Mouse (Mus musculus) MEL (cell line): ENCODE measurements around the gene Tm9sf1. TPM values are rescaled to one million over a fixed set of nuclear protein-coding genes. Genes with fewer than 3 reads are reported as not detected.

Source experiments
- DNase-seq: peaks from one replicate; pipeline ENCODE4 v3.0.0; 2011; ENCODE audit warnings: low read depth, low spot score
- H3K27ac ChIP-seq: 2 replicates; pipeline ENCODE4 v1.5.1; 2012; ENCODE audit warnings: low read depth, mild to moderate bottlenecking, control low read depth, low read length, moderate library complexity; ENCODE audit not compliant: control insufficient read depth
- H3K27me3 ChIP-seq, 2 experiments: fragments of 150-350 bp in 1 of 2; sonication (generic) in 1 of 2; 2 replicates each; pipeline ENCODE4 v1.6.1; 2012; ENCODE audit warnings: low read length in 2 of 2, mild to moderate bottlenecking in 2 of 2, improper control_type of control experiment in 1 of 2, moderate library complexity in 1 of 2; ENCODE audit not compliant: insufficient read depth in 2 of 2, control insufficient read depth in 1 of 2
- H3K36me3 ChIP-seq, 2 experiments: 2 replicates each; pipeline ENCODE4 v1.6.1; 2012 to 2014; ENCODE audit warnings: low read length in 2 of 2, improper control_type of control experiment in 1 of 2, inconsistent platforms in 1 of 2, mild to moderate bottlenecking in 1 of 2; ENCODE audit not compliant: insufficient read depth in 2 of 2, control insufficient read depth in 1 of 2
- H3K4me1 ChIP-seq, 2 experiments: fragments of 150-350 bp in 1 of 2; sonication (generic) in 1 of 2; 2 replicates each; pipeline ENCODE4 v1.6.1; 2012; ENCODE audit warnings: low read length in 2 of 2, improper control_type of control experiment in 1 of 2, mild to moderate bottlenecking in 1 of 2; ENCODE audit not compliant: insufficient read depth in 2 of 2, control insufficient read depth in 1 of 2
- H3K4me3 ChIP-seq, 2 experiments: fragments of 150-350 bp in 1 of 2; sonication (generic) in 1 of 2; 2 replicates each; pipeline ENCODE4 v1.5.1; 2012; ENCODE audit warnings: low read depth in 2 of 2, low read length in 2 of 2, mild to moderate bottlenecking in 2 of 2, moderate library complexity in 2 of 2, control low read depth in 1 of 2, improper control_type of control experiment in 1 of 2; ENCODE audit not compliant: control insufficient read depth in 1 of 2, insufficient read depth in 1 of 2
- H3K79me2 ChIP-seq: 2 replicates; pipeline ENCODE4 v1.6.1; 2012; ENCODE audit warnings: mild to moderate bottlenecking, low read length, moderate library complexity; ENCODE audit not compliant: control insufficient read depth, poor library complexity, insufficient read depth
- H3K9ac ChIP-seq: 2 replicates; pipeline ENCODE4 v1.6.1; 2012; ENCODE audit warnings: low read depth, mild to moderate bottlenecking, control low read depth, low read length, moderate library complexity; ENCODE audit not compliant: control insufficient read depth, poor library complexity, severe bottlenecking
- H3K9me3 ChIP-seq: fragments of 150-350 bp; sonication (generic); replicated peaks from 2 replicates; pipeline ENCODE4 v1.6.1; 2012; ENCODE audit warnings: mild to moderate bottlenecking, low read length, improper control_type of control experiment, moderate library complexity; ENCODE audit not compliant: insufficient read depth
- CTCF ChIP-seq, 3 experiments: IDR thresholded peaks in 2 of 3; conservative IDR thresholded peaks in 1 of 3; 2 replicates each; pipeline ENCODE4 v1.5.1; 2011 to 2012; ENCODE audit warnings: low read length in 3 of 3, low read depth in 2 of 3, mild to moderate bottlenecking in 2 of 3, improper control_type of control experiment in 1 of 3, inconsistent platforms in 1 of 3, mixed read lengths in 1 of 3, moderate library complexity in 1 of 3; ENCODE audit not compliant: control insufficient read depth in 1 of 3, insufficient read depth in 1 of 3, poor library complexity in 1 of 3, severe bottlenecking in 1 of 3
- E2F4 ChIP-seq: IDR thresholded peaks from 2 replicates; pipeline ENCODE4 v1.6.1; 2011; ENCODE audit warnings: low read depth, low read length, improper control_type of control experiment, borderline replicate concordance
- ELF1 ChIP-seq: IDR thresholded peaks from 2 replicates; pipeline ENCODE4 v1.6.1; 2014; ENCODE audit warnings: low read depth, mild to moderate bottlenecking, inconsistent platforms, low read length, improper control_type of control experiment, moderate library complexity
- ETS1 ChIP-seq: IDR thresholded peaks from 2 replicates; pipeline ENCODE4 v1.6.1; 2012; ENCODE audit warnings: low read depth, mild to moderate bottlenecking, inconsistent platforms, low read length, improper control_type of control experiment, moderate library complexity
- GATA1 ChIP-seq: IDR thresholded peaks from 2 replicates; pipeline ENCODE4 v1.6.1; 2011; ENCODE audit warnings: low read depth, low read length, improper control_type of control experiment
- MAFK ChIP-seq: IDR thresholded peaks from 2 replicates; pipeline ENCODE4 v1.6.1; 2011; ENCODE audit warnings: low read depth, mild to moderate bottlenecking, low read length, improper control_type of control experiment, borderline replicate concordance
- MEF2A ChIP-seq: IDR thresholded peaks from 2 replicates; pipeline ENCODE4 v1.6.1; 2014; ENCODE audit warnings: low read depth, mild to moderate bottlenecking, inconsistent platforms, low read length, improper control_type of control experiment; ENCODE audit not compliant: poor library complexity, insufficient replicate concordance, severe bottlenecking; ENCODE audit errors: extremely low read depth
- MXI1 ChIP-seq: IDR thresholded peaks from 2 replicates; pipeline ENCODE4 v1.6.1; 2011; ENCODE audit warnings: mild to moderate bottlenecking, low read depth, low read length, improper control_type of control experiment
- MYB ChIP-seq: IDR thresholded peaks from 2 replicates; pipeline ENCODE4 v1.6.1; 2011; ENCODE audit warnings: mild to moderate bottlenecking, low read depth, low read length, improper control_type of control experiment
- NRF1 ChIP-seq: IDR thresholded peaks from 2 replicates; pipeline ENCODE4 v1.6.1; 2014; ENCODE audit warnings: low read depth, mild to moderate bottlenecking, inconsistent platforms, low read length, improper control_type of control experiment, moderate library complexity; ENCODE audit not compliant: poor library complexity, insufficient read depth, severe bottlenecking
- POLR2AphosphoS2 ChIP-seq: IDR thresholded peaks from 2 replicates; pipeline ENCODE4 v1.6.1; 2011; ENCODE audit warnings: low read length, improper control_type of control experiment
- SIN3A ChIP-seq: IDR thresholded peaks from 2 replicates; pipeline ENCODE4 v1.6.1; 2012; ENCODE audit warnings: low read length, improper control_type of control experiment, inconsistent platforms
- SMC3 ChIP-seq: IDR thresholded peaks from 2 replicates; pipeline ENCODE4 v1.6.1; 2011; ENCODE audit warnings: low read depth, low read length, improper control_type of control experiment
- TAL1 ChIP-seq: IDR thresholded peaks from 2 replicates; pipeline ENCODE4 v1.6.1; 2012; ENCODE audit warnings: mild to moderate bottlenecking, inconsistent platforms, low read length, moderate library complexity, mixed read lengths
- TCF12 ChIP-seq: IDR thresholded peaks from 2 replicates; pipeline ENCODE4 v1.6.1; 2014; ENCODE audit warnings: low read depth, mild to moderate bottlenecking, inconsistent platforms, low read length, improper control_type of control experiment, moderate library complexity
- USF1 ChIP-seq: IDR thresholded peaks from 2 replicates; pipeline ENCODE4 v1.6.1; 2014; ENCODE audit warnings: low read depth, mild to moderate bottlenecking, inconsistent platforms, low read length, improper control_type of control experiment, moderate library complexity
- USF2 ChIP-seq, 2 experiments: IDR thresholded peaks; 2 replicates each; pipeline ENCODE4 v1.6.1; 2011 to 2012; ENCODE audit warnings: improper control_type of control experiment in 2 of 2, low read length in 2 of 2, borderline replicate concordance in 1 of 2, inconsistent platforms in 1 of 2, low read depth in 1 of 2, mild to moderate bottlenecking in 1 of 2; ENCODE audit not compliant: insufficient read depth in 1 of 2
- ZMIZ1 ChIP-seq: IDR thresholded peaks from 2 replicates; pipeline ENCODE4 v1.6.1; 2012; ENCODE audit warnings: low read depth, mild to moderate bottlenecking, inconsistent platforms, low read length, improper control_type of control experiment, moderate library complexity
- polyA plus RNA-seq, 2 experiments: library from polyadenylated mRNA; stranded (reverse) in 1 of 2; unstranded in 1 of 2; fragments of >175 nt in 1 of 2; fragments of >200 nt in 1 of 2; gene quantifications; 2 replicates each; pipeline versions ENCODE4 v1.2.1 to v1.2.4; 2012; ENCODE audit warnings: low replicate concordance in 2 of 2, low read depth in 1 of 2; ENCODE audit not compliant: insufficient read length in 2 of 2, insufficient read depth in 1 of 2, missing spikeins in 1 of 2
- total RNA-seq: library from RNA; depleted of rRNA; stranded (reverse); fragments of 300-350 nt; gene quantifications from 2 replicates; pipeline ENCODE4 v1.2.3, GENCODE M21; 2012

Tm9sf1 gene
- total and polyA plus RNA-seq, 3 experiments, result 60.5 to 80.1 TPM; not detected in 1

GRCm38 (mm10) chr14:55659960-55660573, 16.5 kb upstream of the Tm9sf1 start, which contains the start of gene Mdp1 (continued):
- TF ChIP-seq NRF1 (no peak), TCF12 (peak; percentile 19; the same call in 1 of the 2 replicates), MAFK (no peak), MXI1 (peak; percentile 72), ETS1 (no peak; the same call in none of the 2 replicates), USF2 (IDR thresholded peaks at IDR 0.05; ENCODE audit: borderline replicate concordance in 1 of 2, insufficient read depth in 1 of 2, low read depth in 1 of 2, low read length in 2 of 2) (no peak), SIN3A (peak; percentile 75), TAL1 (no peak), MYB (no peak), ZMIZ1 (peak; percentile 40; the same call in 1 of the 2 replicates), MEF2A (no peak), E2F4 (no peak), CTCF (IDR thresholded peaks at IDR 0.05 in 2 of 3, conservative IDR thresholded peaks at IDR 0.05 in 1 of 3; ENCODE audit: control insufficient read depth in 1 of 3, insufficient read depth in 1 of 3, low read depth in 2 of 3, low read length in 3 of 3, poor library complexity in 1 of 3, severe bottlenecking in 1 of 3) (peak in 2 of 3 experiments; percentile 65; a peak in 4 of 6 replicates), SMC3 (no peak), GATA1 (peak; percentile 30; the same call in 1 of the 2 replicates), ELF1 (no peak)

GRCm38 (mm10) chr14:55658011-55658410, 14.4 kb upstream of the Tm9sf1 start:
- DNase-seq, result no peak
- TF ChIP-seq USF1 (no peak), MAFK (no peak), POLR2AphosphoS2 (no peak)
- Histone ChIP-seq H3K9me3 (no peaks in the 10 kb centered on the region), H3K36me3 (peaks cover 3 to 11% of the 10 kb centered on the region in 2 experiments; a peak in 3 of 4 replicates), H3K27me3 (no peaks in the 10 kb centered on the region), H3K4me3 (no peak overlapping the region), H3K27ac (no peak overlapping the region), H3K4me1 (peaks cover 3 to 14% of the 10 kb centered on the region in 2 experiments), H3K9ac (no peak overlapping the region), H3K79me2 (no peaks in the 10 kb centered on the region; the same call in 1 of the 2 replicates)
